Mouse (Mus musculus) bone marrow, adult 2 months (tissue): ENCODE data around the gene Slc38a2.

Experiments used
- CTCF ChIP-seq: fragments of 200-500 bp; IDR thresholded peaks from 2 replicates; pipeline ENCODE4 v1.5.1; 2011; ENCODE audit warnings: low read length, control low read depth; ENCODE audit not compliant: control insufficient read depth, insufficient read depth
- POLR2A ChIP-seq: fragments of 200-500 bp; IDR thresholded peaks from 2 replicates; pipeline ENCODE4 v1.6.1; 2011; ENCODE audit warnings: low read depth, mild to moderate bottlenecking, control low read depth, low read length, borderline replicate concordance; ENCODE audit not compliant: control insufficient read depth

DNA sequence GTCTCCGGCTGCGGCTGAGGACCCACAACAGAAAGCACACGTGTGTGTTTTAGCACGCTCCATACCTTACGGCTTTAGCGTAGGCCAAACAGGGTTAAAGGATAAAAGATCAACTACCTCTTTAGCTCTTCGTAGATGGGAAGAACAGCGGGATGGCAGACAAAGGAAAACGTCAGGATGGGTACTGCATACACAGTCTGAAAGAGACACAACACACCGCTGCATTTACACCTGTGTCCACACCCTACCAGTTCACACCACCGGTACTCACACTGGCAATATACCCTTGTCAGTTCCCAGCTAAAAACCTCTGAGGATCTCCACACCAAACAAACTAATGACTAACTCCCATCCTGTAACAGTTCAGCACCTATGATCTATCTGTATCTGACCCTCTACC lies 7.1 kb downstream of the Slc38a2 start:
- TF ChIP-seq CTCF (no peak), POLR2A (no peak)
